Mouse (Mus musculus): ENCODE data around the gene Mfsd14a.
A peak's percentile ranks its signal among the peaks of the same experiment; 100 is the strongest.
"Not testable (repeated sequence)": the region's sequence is repeated elsewhere in the genome, so short reads cannot be mapped to it uniquely, and the experiment has no call there.

The Mfsd14a gene

DNA sequence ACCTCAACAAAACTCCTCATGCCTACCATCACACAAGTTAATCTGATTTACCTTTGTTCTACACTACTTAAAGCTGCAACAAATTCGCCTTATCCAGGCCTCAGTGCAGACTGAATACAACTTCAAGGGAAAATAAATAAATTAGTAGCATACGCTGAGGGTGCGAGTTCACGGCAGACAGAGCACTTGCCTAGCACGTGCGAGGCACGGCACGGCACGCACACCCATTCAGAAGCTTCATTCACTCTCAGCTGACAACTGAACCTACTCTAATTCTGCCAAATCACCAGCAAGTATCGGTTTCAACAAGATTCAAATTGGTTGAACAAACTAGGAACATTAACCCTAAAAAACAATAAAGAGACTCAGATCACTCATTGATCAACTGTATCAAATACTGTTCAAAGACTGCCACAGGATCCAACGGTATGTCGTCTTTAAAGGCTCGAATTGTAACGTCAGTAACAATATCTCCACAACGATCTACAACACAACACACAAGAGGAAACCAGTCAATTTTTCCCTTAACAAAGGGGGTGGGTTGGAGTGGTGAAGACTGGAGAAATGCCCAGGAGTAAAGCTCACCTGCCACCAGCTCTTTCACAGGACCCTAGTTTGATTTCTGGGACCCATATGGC is 3.4 kb downstream of the Mfsd14a start:
- H3K27me3 ChIP-seq (ENCODE audit: insufficient read depth, low read length), result no peaks in the 10 kb centered on the region
- no peaks in the 10 kb centered on the region for H3K9me3 ChIP-seq (ENCODE audit: low read length)
- peak overlapping the region; percentile 93 for H3K4me3 ChIP-seq (replicated peaks; ENCODE audit: low read length)
- peaks cover 78% of the 10 kb centered on the region for H3K4me1 ChIP-seq (replicated peaks; ENCODE audit: low read depth, low read length)
- peaks cover 2% of the 10 kb centered on the region; the same call in 1 of the 2 replicates for H3K36me3 ChIP-seq (ENCODE audit: insufficient read depth, low read length)
- TF ChIP-seq POU5F1 (IDR thresholded peaks at IDR 0.05; ENCODE audit: borderline replicate concordance, low read length), result no peak
- no peak for TF ChIP-seq NANOG (IDR thresholded peaks at IDR 0.05; ENCODE audit: borderline replicate concordance, low read length)
- no peak for TF ChIP-seq CTCF (conservative IDR thresholded peaks at IDR 0.05; ENCODE audit: low read length)

DNA sequence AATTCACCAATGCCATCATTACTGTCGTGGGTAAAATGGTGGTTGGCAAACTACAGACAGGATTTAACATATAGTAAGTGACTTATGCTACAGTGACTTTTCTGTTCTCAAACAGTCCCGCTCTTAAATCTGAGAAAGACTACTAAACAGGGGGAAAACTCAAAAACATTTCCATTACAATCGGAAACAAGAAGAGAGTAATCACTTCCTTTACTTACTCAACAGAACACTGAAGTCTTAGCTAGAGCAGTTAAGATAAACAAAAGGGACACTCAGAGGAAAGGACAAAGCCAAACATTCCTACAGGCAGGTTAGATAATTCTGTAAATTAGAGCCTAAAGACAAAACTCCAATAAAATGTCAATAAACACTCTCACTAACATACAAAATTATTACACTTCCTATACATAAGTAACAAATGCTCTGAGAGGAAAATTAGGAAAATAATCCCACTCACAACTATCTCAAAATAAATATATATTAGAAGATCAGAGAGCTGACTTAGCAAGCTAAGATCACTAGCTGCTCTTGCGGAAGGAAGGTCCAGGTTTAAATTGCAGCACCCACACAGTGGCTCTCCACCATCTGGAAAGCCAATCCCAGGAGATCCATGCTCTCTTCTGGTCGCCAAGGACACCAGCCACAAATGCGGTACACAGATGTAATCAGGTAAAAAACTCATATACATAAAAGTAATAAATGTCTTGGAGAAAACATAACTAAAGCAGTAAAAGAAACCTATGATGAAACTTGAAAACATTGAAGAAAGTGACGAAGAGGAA is 6.1 kb downstream of the Mfsd14a start:
- Histone ChIP-seq H3K9me3 (ENCODE audit: low read length) (no peaks in the 10 kb centered on the region), H3K36me3 (ENCODE audit: insufficient read depth, low read length) (peaks cover 16% of the 10 kb centered on the region), H3K4me3 (replicated peaks; ENCODE audit: low read length) (peak overlapping the region; percentile 33), H3K4me1 (replicated peaks; ENCODE audit: low read depth, low read length) (peaks cover 90% of the 10 kb centered on the region), H3K27me3 (ENCODE audit: insufficient read depth, low read length) (no peaks in the 10 kb centered on the region)
- TF ChIP-seq POU5F1 (IDR thresholded peaks at IDR 0.05; ENCODE audit: borderline replicate concordance, low read length) (peak; percentile 65; the same call in 1 of the 2 replicates), CTCF (conservative IDR thresholded peaks at IDR 0.05; ENCODE audit: low read length) (no peak), NANOG (IDR thresholded peaks at IDR 0.05; ENCODE audit: borderline replicate concordance, low read length) (peak; percentile 100)

DNA sequence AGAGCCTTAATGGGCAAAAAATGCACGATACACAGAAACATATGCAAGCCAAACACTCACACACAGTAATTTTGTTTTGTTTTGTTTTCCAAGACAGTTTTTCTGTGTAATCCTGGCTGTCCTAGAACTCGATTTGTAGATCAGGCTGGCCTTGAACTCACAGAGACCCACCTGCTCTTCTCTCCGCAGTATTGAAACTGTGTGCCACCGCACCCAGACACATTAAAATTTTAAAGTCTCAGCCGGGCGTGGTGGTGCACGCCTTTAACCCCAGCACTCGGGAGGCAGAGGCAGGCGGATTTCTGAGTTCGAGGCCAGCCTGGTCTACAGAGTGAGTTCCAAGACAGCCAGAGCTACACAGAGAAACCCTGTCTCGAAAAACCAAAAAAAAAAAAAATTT is 8.4 kb downstream of the Mfsd14a start:
- peaks cover 91% of the 10 kb centered on the region for H3K4me1 ChIP-seq (replicated peaks; ENCODE audit: low read depth, low read length)
- peaks cover 37% of the 10 kb centered on the region for H3K36me3 ChIP-seq (ENCODE audit: insufficient read depth, low read length)
- H3K4me3 ChIP-seq (replicated peaks; ENCODE audit: low read length), result 0 out of 2 replicates have a peak overlapping the region, but pooled peaks have one; percentile 13
- H3K9me3 ChIP-seq (ENCODE audit: low read length); H3K27me3 ChIP-seq (ENCODE audit: insufficient read depth, low read length): not testable (repeated sequence)

DNA sequence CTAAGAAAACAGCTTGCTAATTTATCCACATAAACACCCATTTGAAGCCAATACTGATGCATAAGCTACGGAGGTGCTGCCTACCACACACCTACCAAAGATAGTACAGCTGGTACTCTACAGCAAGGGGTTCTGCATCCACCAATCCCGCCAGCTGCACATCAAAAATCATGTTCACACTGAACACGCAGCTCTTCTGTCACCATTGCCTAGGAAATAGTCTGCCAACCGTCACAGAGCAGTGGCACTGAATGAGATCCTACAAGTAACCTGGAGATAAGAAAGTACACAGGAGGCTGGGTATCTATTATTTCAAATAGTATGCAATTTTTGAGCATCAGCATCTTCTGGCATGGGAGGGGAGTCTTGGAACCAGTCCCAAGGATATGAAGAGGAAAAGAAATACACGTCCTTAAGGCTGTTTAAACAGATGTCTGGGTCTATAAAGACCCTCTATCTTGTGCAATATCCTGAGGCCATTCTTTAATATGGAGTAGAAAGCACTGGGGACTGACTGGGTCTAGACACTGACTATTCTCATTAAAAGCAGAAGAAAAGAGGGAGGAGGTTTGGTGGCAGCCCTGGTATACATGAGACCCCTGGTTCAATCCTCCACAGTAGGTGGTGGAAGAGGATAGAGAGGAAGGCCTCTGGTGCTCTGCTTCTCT is 9.1 kb downstream of the Mfsd14a start:
- TF ChIP-seq NANOG (IDR thresholded peaks at IDR 0.05; ENCODE audit: borderline replicate concordance, low read length), result no peak
- no peak for TF ChIP-seq POU5F1 (IDR thresholded peaks at IDR 0.05; ENCODE audit: borderline replicate concordance, low read length)
- no peak for TF ChIP-seq CTCF (conservative IDR thresholded peaks at IDR 0.05; ENCODE audit: low read length)
- Histone ChIP-seq H3K4me3 (replicated peaks; ENCODE audit: low read length) (0 out of 2 replicates have a peak overlapping the region, but pooled peaks have one; percentile 13), H3K27me3 (ENCODE audit: insufficient read depth, low read length) (no peaks in the 10 kb centered on the region), H3K4me1 (replicated peaks; ENCODE audit: low read depth, low read length) (peaks cover 90% of the 10 kb centered on the region), H3K9me3 (ENCODE audit: low read length) (no peaks in the 10 kb centered on the region), H3K36me3 (ENCODE audit: insufficient read depth, low read length) (peaks cover 43% of the 10 kb centered on the region)

DNA sequence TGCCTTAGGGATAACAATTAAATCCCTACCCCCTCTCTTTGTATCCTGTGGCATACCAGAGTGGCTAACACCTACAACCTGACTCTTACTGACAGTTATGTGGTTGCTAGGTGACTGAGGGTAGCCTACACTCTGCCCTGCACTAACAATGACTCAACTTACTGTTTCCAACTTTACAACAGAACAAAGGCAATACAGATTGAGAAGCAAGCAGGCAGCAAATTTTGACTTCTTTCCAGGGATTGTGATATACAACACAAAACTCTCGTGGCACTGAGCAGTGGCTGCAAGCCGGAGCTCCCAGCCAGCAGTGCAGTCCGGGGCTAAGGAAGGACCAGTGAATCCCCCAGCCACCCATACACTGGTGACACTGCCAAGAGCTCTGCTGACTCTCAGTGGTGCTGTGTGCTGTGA is 10.4 kb downstream of the Mfsd14a start:
- no peak for TF ChIP-seq NANOG (IDR thresholded peaks at IDR 0.05; ENCODE audit: borderline replicate concordance, low read length)
- TF ChIP-seq CTCF (conservative IDR thresholded peaks at IDR 0.05; ENCODE audit: low read length), result no peak
- no peak for TF ChIP-seq POU5F1 (IDR thresholded peaks at IDR 0.05; ENCODE audit: borderline replicate concordance, low read length)
- Histone ChIP-seq H3K27me3 (ENCODE audit: insufficient read depth, low read length) (no peaks in the 10 kb centered on the region), H3K4me1 (replicated peaks; ENCODE audit: low read depth, low read length) (peaks cover 77% of the 10 kb centered on the region), H3K4me3 (replicated peaks; ENCODE audit: low read length) (0 out of 2 replicates have a peak overlapping the region, but pooled peaks have one; percentile 3), H3K36me3 (ENCODE audit: insufficient read depth, low read length) (peaks cover 54% of the 10 kb centered on the region), H3K9me3 (ENCODE audit: low read length) (no peaks in the 10 kb centered on the region)

DNA sequence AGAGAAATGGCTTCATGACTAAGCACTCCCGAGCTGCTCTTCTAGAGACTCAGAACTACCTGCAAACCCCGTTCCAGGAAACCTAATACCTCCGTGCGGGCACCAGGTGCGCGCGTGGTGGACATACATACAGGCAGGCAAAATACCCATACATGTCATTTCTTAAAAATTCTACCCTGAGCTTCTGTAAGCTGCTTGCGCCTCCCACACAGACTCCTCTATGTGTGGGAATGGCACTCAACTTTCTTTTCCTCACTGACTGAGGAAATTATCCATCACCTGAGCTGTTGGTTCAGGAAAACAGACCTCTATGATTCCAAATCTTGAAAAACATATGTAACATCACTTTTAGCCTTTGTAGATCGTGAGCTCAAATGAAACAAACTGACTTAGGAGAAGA is 11.8 kb downstream of the Mfsd14a start:
- TF ChIP-seq POU5F1 (IDR thresholded peaks at IDR 0.05; ENCODE audit: borderline replicate concordance, low read length), result no peak
- no peak for TF ChIP-seq CTCF (conservative IDR thresholded peaks at IDR 0.05; ENCODE audit: low read length)
- TF ChIP-seq NANOG (IDR thresholded peaks at IDR 0.05; ENCODE audit: borderline replicate concordance, low read length), result no peak
- H3K27me3 ChIP-seq (ENCODE audit: insufficient read depth, low read length), result no peaks in the 10 kb centered on the region
- no peaks in the 10 kb centered on the region for H3K9me3 ChIP-seq (ENCODE audit: low read length)
- peaks cover 66% of the 10 kb centered on the region for H3K4me1 ChIP-seq (replicated peaks; ENCODE audit: low read depth, low read length)
- peaks cover 67% of the 10 kb centered on the region for H3K36me3 ChIP-seq (ENCODE audit: insufficient read depth, low read length)
- H3K4me3 ChIP-seq (replicated peaks; ENCODE audit: low read length), result no peak overlapping the region

DNA sequence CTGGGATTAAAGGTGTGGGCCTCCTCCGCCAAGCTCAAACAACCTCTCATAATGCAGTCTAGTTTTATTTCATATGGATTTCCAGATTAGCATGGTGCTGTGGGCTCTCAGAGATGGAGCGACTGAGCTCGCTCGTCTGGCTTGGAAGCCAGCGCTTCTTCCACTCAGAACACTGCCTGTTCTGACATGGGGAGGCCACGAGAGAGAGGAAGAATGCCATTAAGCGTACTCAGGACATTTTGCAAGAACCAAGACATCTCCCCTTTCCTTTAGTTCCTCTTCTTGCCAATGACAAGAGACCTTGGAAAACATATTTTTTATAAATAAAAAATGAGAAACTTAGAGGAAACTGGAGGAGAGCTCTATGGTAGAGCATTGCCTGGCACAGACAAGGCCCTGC is 13.7 kb downstream of the Mfsd14a start:
- TF ChIP-seq NANOG (IDR thresholded peaks at IDR 0.05; ENCODE audit: borderline replicate concordance, low read length), result no peak
- TF ChIP-seq POU5F1 (IDR thresholded peaks at IDR 0.05; ENCODE audit: borderline replicate concordance, low read length), result no peak
- no peak for TF ChIP-seq CTCF (conservative IDR thresholded peaks at IDR 0.05; ENCODE audit: low read length)
- Histone ChIP-seq H3K36me3 (ENCODE audit: insufficient read depth, low read length) (peaks cover 86% of the 10 kb centered on the region), H3K27me3 (ENCODE audit: insufficient read depth, low read length) (no peaks in the 10 kb centered on the region), H3K9me3 (ENCODE audit: low read length) (no peaks in the 10 kb centered on the region), H3K4me3 (replicated peaks; ENCODE audit: low read length) (no peak overlapping the region), H3K4me1 (replicated peaks; ENCODE audit: low read depth, low read length) (peaks cover 60% of the 10 kb centered on the region)

DNA sequence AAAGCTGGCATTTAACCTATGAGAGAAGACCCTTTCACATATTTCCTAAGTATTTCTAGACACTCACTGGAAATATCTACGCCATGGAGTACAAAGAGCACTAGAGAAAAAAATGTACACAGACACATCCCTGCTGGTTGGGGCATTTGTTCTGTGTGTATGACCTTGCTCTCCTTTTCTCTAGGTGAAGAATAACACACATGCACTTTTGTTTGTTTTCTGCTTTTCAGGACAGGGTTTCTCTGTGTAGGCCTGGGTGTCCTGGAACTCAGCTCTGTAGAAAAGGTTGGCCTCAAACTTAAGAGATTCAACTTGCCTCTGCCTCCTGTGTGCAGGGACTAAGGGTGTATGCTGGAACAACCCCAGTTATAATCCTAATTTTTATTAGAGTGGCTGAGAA is 16.1 kb downstream of the Mfsd14a start:
- H3K4me1 ChIP-seq (replicated peaks; ENCODE audit: low read depth, low read length), result peaks cover 60% of the 10 kb centered on the region
- no peak for TF ChIP-seq NANOG (IDR thresholded peaks at IDR 0.05; ENCODE audit: borderline replicate concordance, low read length)
- TF ChIP-seq CTCF (conservative IDR thresholded peaks at IDR 0.05; ENCODE audit: low read length), result no peak
- no peak for TF ChIP-seq POU5F1 (IDR thresholded peaks at IDR 0.05; ENCODE audit: borderline replicate concordance, low read length)
- no peaks in the 10 kb centered on the region for H3K27me3 ChIP-seq (ENCODE audit: insufficient read depth, low read length)
- H3K36me3 ChIP-seq (ENCODE audit: insufficient read depth, low read length), result peaks cover 97% of the 10 kb centered on the region
- H3K4me3 ChIP-seq (replicated peaks; ENCODE audit: low read length), result no peak overlapping the region
- no peaks in the 10 kb centered on the region for H3K9me3 ChIP-seq (ENCODE audit: low read length)

Data from E14TG2a.4 (cell line).